Comparison of ENCODE assay signal across 9 mouse cellular contexts in genomic region chr6:4740511-4740910, GRCm38 (mm10). TPM values are rescaled to one million over a fixed set of nuclear protein-coding genes. Genes with fewer than 3 reads are reported as not detected.
DNase-seq lines count a peak whose midpoint lies in the region; ATAC-seq lines count a peak whose summit lies in the region.
"Had no signal": no experiment of that assay in that cellular context is flagged by ENCODE, and none has a peak within 500 bp of the region (broad histone marks: within the 10 kb centered on the region; RNA-seq: fewer than 3 reads in every experiment).

No protein-coding gene starts in this region.

- peak; percentile 23 for DNase-seq in neural tube, embryonic 11.5 days (ENCODE audit: low spot score)
- DNase-seq in cerebellum, postnatal 25 days: peak; percentile 41 to 62
- DNase-seq in gonadal fat pad, adult 2 months (ENCODE audit: low read depth): peak; percentile 17
- DNase-seq in layer of hippocampus, postnatal 36 days: peak; percentile 16 to 18
- no peak for DNase-seq in natural killer cell, adult 2 months (ENCODE audit: low spot score in 2 of 2)
- DNase-seq in yolk sac, embryonic 10.5 days (ENCODE audit: low spot score): no peak

- no peak overlapping the region for H3K27ac ChIP-seq in neural tube, embryonic 11.5 days (ENCODE audit: low read depth, low read length)
- H3K27ac ChIP-seq in neural tube, embryonic 15.5 days (replicated peaks): no peak overlapping the region
- peak overlapping the region; percentile 11; the same call in 1 of the 2 replicates for H3K27ac ChIP-seq in midbrain, embryonic 13.5 days
- H3K27ac ChIP-seq: neural tube, embryonic 12.5 days had no signal

- no peaks in the 10 kb centered on the region for H3K36me3 ChIP-seq in neural tube, embryonic 11.5 days (ENCODE audit: control insufficient read depth, insufficient read depth, low read length)
- H3K36me3 ChIP-seq in neural tube, embryonic 15.5 days: no peaks in the 10 kb centered on the region
- no peaks in the 10 kb centered on the region for H3K36me3 ChIP-seq in midbrain, embryonic 13.5 days
- H3K36me3 ChIP-seq: neural tube, embryonic 12.5 days had no signal

- no peak overlapping the region for H3K4me3 ChIP-seq in neural tube, embryonic 11.5 days (ENCODE audit: low read depth, low read length)
- H3K4me3 ChIP-seq in neural tube, embryonic 15.5 days (replicated peaks): no peak overlapping the region
- H3K4me3 ChIP-seq in midbrain, embryonic 13.5 days (replicated peaks): no peak overlapping the region
- H3K4me3 ChIP-seq: neural tube, embryonic 12.5 days had no signal

- no peaks in the 10 kb centered on the region for H3K9me3 ChIP-seq in neural tube, embryonic 11.5 days (ENCODE audit: control insufficient read depth, low read length)
- no peaks in the 10 kb centered on the region for H3K9me3 ChIP-seq in neural tube, embryonic 15.5 days (replicated peaks)
- H3K9me3 ChIP-seq in midbrain, embryonic 13.5 days: no peaks in the 10 kb centered on the region
- H3K9me3 ChIP-seq: neural tube, embryonic 12.5 days had no signal

- H3K4me2 ChIP-seq in neural tube, embryonic 11.5 days (ENCODE audit: low read depth): no peak overlapping the region
- H3K4me2 ChIP-seq in neural tube, embryonic 15.5 days: no peak overlapping the region
- no peak overlapping the region for H3K4me2 ChIP-seq in midbrain, embryonic 13.5 days (replicated peaks)

- 31% methylated on average over 6 of the region's 6 CpGs for WGBS in neural tube, embryonic 11.5 days
- WGBS in neural tube, embryonic 15.5 days: 20% methylated on average over 6 of the region's 6 CpGs
- WGBS in midbrain, embryonic 13.5 days: 16% methylated on average over 6 of the region's 6 CpGs

- no peak for ATAC-seq in neural tube, embryonic 11.5 days (ENCODE audit: insufficient read depth, low FRiP score, low TSS enrichment)
- no peak for ATAC-seq in neural tube, embryonic 15.5 days (ENCODE audit: low FRiP score)
- no peak for ATAC-seq in midbrain, embryonic 13.5 days

- no peaks in the 10 kb centered on the region for H3K27me3 ChIP-seq in neural tube, embryonic 11.5 days (ENCODE audit: control insufficient read depth, insufficient read depth, low read length)
- no peaks in the 10 kb centered on the region for H3K27me3 ChIP-seq in neural tube, embryonic 15.5 days (replicated peaks)
- no peaks in the 10 kb centered on the region for H3K27me3 ChIP-seq in midbrain, embryonic 13.5 days
- H3K27me3 ChIP-seq: neural tube, embryonic 12.5 days had no signal

- peaks cover 17% of the 10 kb centered on the region for H3K4me1 ChIP-seq in neural tube, embryonic 11.5 days (ENCODE audit: control insufficient read depth, insufficient read depth, low read length)
- H3K4me1 ChIP-seq in neural tube, embryonic 15.5 days: peaks cover 36% of the 10 kb centered on the region
- peaks cover 58% of the 10 kb centered on the region for H3K4me1 ChIP-seq in midbrain, embryonic 13.5 days (replicated peaks)

- H3K9ac ChIP-seq in neural tube, embryonic 11.5 days (ENCODE audit: low read length): no peak overlapping the region
- H3K9ac ChIP-seq in neural tube, embryonic 15.5 days (replicated peaks): no peak overlapping the region
- no peak overlapping the region for H3K9ac ChIP-seq in midbrain, embryonic 13.5 days (replicated peaks)
- H3K9ac ChIP-seq: neural tube, embryonic 12.5 days had no signal

RNA-seq across cellular contexts. Expression of gene Sgce, which starts 6.5 kb away (rescaled TPM):
- 55.1 and 57.6 TPM in 2 replicates for polyA plus RNA-seq in neural tube, embryonic 11.5 days (2014; fragmentation: Nextera tagmentation; extraction: Ambion mirVana)
- 56.1 and 60.4 TPM in 2 replicates for polyA plus RNA-seq in neural tube, embryonic 15.5 days (2015; fragmentation: Nextera tagmentation; extraction: Ambion mirVana)
- polyA plus RNA-seq in gonadal fat pad, adult 2 months (2012; rRNA removed): 25.7 and 30.3 TPM in 2 replicates
- total RNA-seq in layer of hippocampus, postnatal 36 days (2021): 10 to 100 TPM; 36.4 to 37.5 TPM
- 61.6 and 68.2 TPM in 2 replicates for polyA plus RNA-seq in midbrain, embryonic 13.5 days (2015; fragmentation: Nextera tagmentation; extraction: Ambion mirVana)

RNA-seq across cellular contexts. Expression of gene Peg10, which starts 6.6 kb away (rescaled TPM):
- 14.8 and 15.4 TPM in 2 replicates for polyA plus RNA-seq in neural tube, embryonic 11.5 days (2014; fragmentation: Nextera tagmentation; extraction: Ambion mirVana)
- polyA plus RNA-seq in neural tube, embryonic 15.5 days (2015; fragmentation: Nextera tagmentation; extraction: Ambion mirVana): 3.9 and 4.7 TPM in 2 replicates
- polyA plus RNA-seq in gonadal fat pad, adult 2 months (2012; rRNA removed): 1.1 and 4.6 TPM in 2 replicates
- 1 to 10 TPM; 7.4 to 9.4 TPM for total RNA-seq in layer of hippocampus, postnatal 36 days (2021)
- polyA plus RNA-seq in midbrain, embryonic 13.5 days (2015; fragmentation: Nextera tagmentation; extraction: Ambion mirVana): 7.3 and 10.0 TPM in 2 replicates

Comparison
In these comparisons a context has a peak if more than half of its experiments do, and no peak if none do; other contexts are left out.
1. DNase-seq: peak in neural tube, embryonic 11.5 days (single experiment), cerebellum, postnatal 25 days (2 of 2), gonadal fat pad, adult 2 months (single experiment) and layer of hippocampus, postnatal 36 days (2 of 2); none in natural killer cell, adult 2 months (0 of 2) and yolk sac, embryonic 10.5 days (single experiment).